Mouse (Mus musculus): ENCODE measurements around the gene Hoxa10. TPM values are rescaled to one million over a fixed set of nuclear protein-coding genes. Genes with fewer than 3 reads are reported as not detected.

The Hoxa10 gene
- polyA plus RNA-seq, 1 experiment from 2014 or later: 0.05 TPM

- Histone ChIP-seq H3K4me2 (ENCODE audit: low read depth, low read length) (0 out of 2 replicates have a peak overlapping the region, but pooled peaks have one; percentile 15), H3K4me1 (ENCODE audit: control insufficient read depth, low read depth, low read length) (no peaks in the 10 kb centered on the region; the same call in none of the 2 replicates), H3K27me3 (ENCODE audit: control insufficient read depth, insufficient read depth, low read depth, low read length) (peaks cover 97% of the 10 kb centered on the region), H3K9me3 (replicated peaks; ENCODE audit: control insufficient read depth, low read length) (no peaks in the 10 kb centered on the region), H3K4me3 (ENCODE audit: low read depth, low read length) (0 out of 2 replicates have a peak overlapping the region, but pooled peaks have one; percentile 19), H3K27ac (ENCODE audit: low read length) (no peak overlapping the region), H3K36me3 (ENCODE audit: control insufficient read depth, insufficient read depth) (no peaks in the 10 kb centered on the region), H3K9ac (ENCODE audit: low read depth, low read length) (no peak overlapping the region)
- ATAC-seq (ENCODE audit: low read depth): no peak
- WGBS (ENCODE audit: insufficient replicate concordance): 3% methylated on average over 37 of the region's 37 CpGs
Measured at GRCm38 (mm10) chr6:52211170-52211935, 29.3 kb downstream of the Hoxa10 start.

DNA sequence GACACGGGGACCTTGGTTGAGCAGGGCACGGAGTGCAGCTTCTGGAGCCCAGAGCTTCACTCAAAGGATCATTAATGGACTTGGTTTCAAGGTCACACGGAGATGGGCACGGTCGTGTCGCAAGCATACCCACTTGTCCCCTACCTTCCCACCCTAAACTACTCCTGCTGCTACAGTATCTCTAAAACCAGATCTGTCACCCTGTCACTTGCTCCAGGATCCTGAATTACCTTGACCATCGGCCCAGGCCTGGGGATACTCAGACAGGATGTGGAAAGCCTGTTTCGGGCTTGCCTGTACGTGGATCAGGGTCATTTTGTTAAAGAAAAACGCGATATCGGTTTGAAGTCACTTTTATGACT, 31.0 kb downstream of the Hoxa10 start:
- no peaks in the 10 kb centered on the region for H3K36me3 ChIP-seq (ENCODE audit: control insufficient read depth, insufficient read depth)
- no peak overlapping the region for H3K4me2 ChIP-seq (ENCODE audit: low read depth, low read length)
- ATAC-seq (ENCODE audit: low read depth): no peak
- no peaks in the 10 kb centered on the region for H3K9me3 ChIP-seq (replicated peaks; ENCODE audit: control insufficient read depth, low read length)
- no peak overlapping the region for H3K9ac ChIP-seq (ENCODE audit: low read depth, low read length)
- WGBS (ENCODE audit: insufficient replicate concordance): 24% methylated on average over 12 of the region's 12 CpGs
- H3K27me3 ChIP-seq (ENCODE audit: control insufficient read depth, insufficient read depth, low read depth, low read length): peaks cover 97% of the 10 kb centered on the region
- no peak overlapping the region for H3K27ac ChIP-seq (ENCODE audit: low read length)
- no peak overlapping the region for H3K4me3 ChIP-seq (ENCODE audit: low read depth, low read length)
- H3K4me1 ChIP-seq (ENCODE audit: control insufficient read depth, low read depth, low read length): no peaks in the 10 kb centered on the region; the same call in none of the 2 replicates

DNA sequence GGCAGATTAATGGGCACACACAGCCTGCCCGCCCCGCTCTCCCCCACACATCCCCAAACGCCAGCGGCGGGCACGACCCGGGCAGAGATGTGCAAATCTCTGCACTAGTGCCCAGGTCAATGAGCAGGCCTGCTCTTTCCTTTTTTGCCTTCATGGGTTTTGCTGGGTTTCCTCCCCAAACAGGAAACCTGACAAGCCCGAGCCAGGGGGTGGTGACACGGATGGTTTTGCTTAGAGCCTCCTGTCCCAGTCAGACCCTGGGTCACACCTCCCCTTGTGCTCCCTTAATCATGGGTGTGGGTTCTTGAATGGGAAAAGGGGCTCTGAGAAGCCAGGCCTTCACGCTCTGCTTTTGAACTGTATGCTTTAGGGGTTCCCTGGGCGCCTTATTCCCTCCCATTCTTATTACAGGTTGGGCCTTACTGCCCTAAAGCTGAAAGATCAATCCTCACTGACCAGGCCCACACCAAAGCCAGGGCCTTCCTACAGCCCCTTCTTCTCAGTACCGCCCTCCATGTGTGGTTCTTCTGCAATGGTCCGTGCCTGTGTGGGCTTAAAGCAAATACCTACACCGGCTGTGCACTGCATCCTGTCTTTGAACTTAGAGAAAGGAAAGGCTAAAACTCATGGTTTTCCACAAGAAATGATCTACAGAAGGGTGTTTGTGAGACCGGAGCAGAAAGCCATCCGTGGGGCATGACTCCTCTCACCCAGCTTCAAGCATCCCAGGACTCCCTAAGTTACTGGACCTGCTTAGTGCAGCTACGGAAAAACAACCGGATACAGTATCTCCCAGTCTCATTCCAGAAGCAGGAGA, 31.6 kb downstream of the Hoxa10 start:
- ATAC-seq (ENCODE audit: low read depth): no peak
- peaks cover 97% of the 10 kb centered on the region for H3K27me3 ChIP-seq (ENCODE audit: control insufficient read depth, insufficient read depth, low read depth, low read length)
- H3K4me3 ChIP-seq (ENCODE audit: low read depth, low read length): peak overlapping the region; percentile 12; the same call in 1 of the 2 replicates
- no peaks in the 10 kb centered on the region; the same call in none of the 2 replicates for H3K4me1 ChIP-seq (ENCODE audit: control insufficient read depth, low read depth, low read length)
- 14% methylated on average over 16 of the region's 18 CpGs for WGBS (ENCODE audit: insufficient replicate concordance)
- no peak overlapping the region for H3K27ac ChIP-seq (ENCODE audit: low read length)
- H3K4me2 ChIP-seq (ENCODE audit: low read depth, low read length): peak overlapping the region; percentile 27
- H3K9ac ChIP-seq (ENCODE audit: low read depth, low read length): no peak overlapping the region
- no peaks in the 10 kb centered on the region for H3K36me3 ChIP-seq (ENCODE audit: control insufficient read depth, insufficient read depth)
- H3K9me3 ChIP-seq (replicated peaks; ENCODE audit: control insufficient read depth, low read length): no peaks in the 10 kb centered on the region

- peak within 1 kb of the TSS; percentile 27 for H3K4me2 ChIP-seq (ENCODE audit: low read depth, low read length)
- WGBS (ENCODE audit: insufficient replicate concordance): 5% methylated on average over 47 of the region's 47 CpGs
- no peaks in the 10 kb centered on the region; the same call in none of the 2 replicates for H3K4me1 ChIP-seq (ENCODE audit: control insufficient read depth, low read depth, low read length)
- peak within 1 kb of the TSS; percentile 12; the same call in 1 of the 2 replicates for H3K4me3 ChIP-seq (ENCODE audit: low read depth, low read length)
- H3K36me3 ChIP-seq (ENCODE audit: control insufficient read depth, insufficient read depth): no peaks in the 10 kb centered on the region
- peaks cover 98% of the 10 kb centered on the region for H3K27me3 ChIP-seq (ENCODE audit: control insufficient read depth, insufficient read depth, low read depth, low read length)
- no peak for ATAC-seq (ENCODE audit: low read depth)
- no peaks in the 10 kb centered on the region for H3K9me3 ChIP-seq (replicated peaks; ENCODE audit: control insufficient read depth, low read length)
- no peak within 1 kb of the TSS for H3K9ac ChIP-seq (ENCODE audit: low read depth, low read length)
- no peak within 1 kb of the TSS for H3K27ac ChIP-seq (ENCODE audit: low read length)
Measured at GRCm38 (mm10) chr6:52208072-52208867, 32.4 kb downstream of the Hoxa10 start, which contains the start of gene Hoxa6. Hoxa6 (minus strand) TSS chr6:52208722.

GRCm38 (mm10) chr6:52207684-52207976, 33.0 kb downstream of the Hoxa10 start:
- Histone ChIP-seq H3K9me3 (replicated peaks; ENCODE audit: control insufficient read depth, low read length) (no peaks in the 10 kb centered on the region), H3K4me2 (ENCODE audit: low read depth, low read length) (no peak overlapping the region), H3K27me3 (ENCODE audit: control insufficient read depth, insufficient read depth, low read depth, low read length) (peaks cover 98% of the 10 kb centered on the region), H3K9ac (ENCODE audit: low read depth, low read length) (no peak overlapping the region), H3K4me3 (ENCODE audit: low read depth, low read length) (no peak overlapping the region), H3K4me1 (ENCODE audit: control insufficient read depth, low read depth, low read length) (no peaks in the 10 kb centered on the region; the same call in 1 of the 2 replicates), H3K27ac (ENCODE audit: low read length) (no peak overlapping the region), H3K36me3 (ENCODE audit: control insufficient read depth, insufficient read depth) (no peaks in the 10 kb centered on the region)
- no peak for ATAC-seq (ENCODE audit: low read depth)

GRCm38 (mm10) chr6:52206882-52207683, 33.6 kb downstream of the Hoxa10 start:
- no peaks in the 10 kb centered on the region for H3K36me3 ChIP-seq (ENCODE audit: control insufficient read depth, insufficient read depth)
- 30% methylated on average over 4 of the region's 4 CpGs for WGBS (ENCODE audit: insufficient replicate concordance)
- ATAC-seq (ENCODE audit: low read depth): no peak
- H3K4me1 ChIP-seq (ENCODE audit: control insufficient read depth, low read depth, low read length): no peaks in the 10 kb centered on the region; the same call in 1 of the 2 replicates
- H3K27ac ChIP-seq (ENCODE audit: low read length): no peak overlapping the region
- H3K9ac ChIP-seq (ENCODE audit: low read depth, low read length): no peak overlapping the region
- no peaks in the 10 kb centered on the region for H3K9me3 ChIP-seq (replicated peaks; ENCODE audit: control insufficient read depth, low read length)
- no peak overlapping the region for H3K4me2 ChIP-seq (ENCODE audit: low read depth, low read length)
- no peak overlapping the region for H3K4me3 ChIP-seq (ENCODE audit: low read depth, low read length)
- peaks cover 97% of the 10 kb centered on the region for H3K27me3 ChIP-seq (ENCODE audit: control insufficient read depth, insufficient read depth, low read depth, low read length)

DNA sequence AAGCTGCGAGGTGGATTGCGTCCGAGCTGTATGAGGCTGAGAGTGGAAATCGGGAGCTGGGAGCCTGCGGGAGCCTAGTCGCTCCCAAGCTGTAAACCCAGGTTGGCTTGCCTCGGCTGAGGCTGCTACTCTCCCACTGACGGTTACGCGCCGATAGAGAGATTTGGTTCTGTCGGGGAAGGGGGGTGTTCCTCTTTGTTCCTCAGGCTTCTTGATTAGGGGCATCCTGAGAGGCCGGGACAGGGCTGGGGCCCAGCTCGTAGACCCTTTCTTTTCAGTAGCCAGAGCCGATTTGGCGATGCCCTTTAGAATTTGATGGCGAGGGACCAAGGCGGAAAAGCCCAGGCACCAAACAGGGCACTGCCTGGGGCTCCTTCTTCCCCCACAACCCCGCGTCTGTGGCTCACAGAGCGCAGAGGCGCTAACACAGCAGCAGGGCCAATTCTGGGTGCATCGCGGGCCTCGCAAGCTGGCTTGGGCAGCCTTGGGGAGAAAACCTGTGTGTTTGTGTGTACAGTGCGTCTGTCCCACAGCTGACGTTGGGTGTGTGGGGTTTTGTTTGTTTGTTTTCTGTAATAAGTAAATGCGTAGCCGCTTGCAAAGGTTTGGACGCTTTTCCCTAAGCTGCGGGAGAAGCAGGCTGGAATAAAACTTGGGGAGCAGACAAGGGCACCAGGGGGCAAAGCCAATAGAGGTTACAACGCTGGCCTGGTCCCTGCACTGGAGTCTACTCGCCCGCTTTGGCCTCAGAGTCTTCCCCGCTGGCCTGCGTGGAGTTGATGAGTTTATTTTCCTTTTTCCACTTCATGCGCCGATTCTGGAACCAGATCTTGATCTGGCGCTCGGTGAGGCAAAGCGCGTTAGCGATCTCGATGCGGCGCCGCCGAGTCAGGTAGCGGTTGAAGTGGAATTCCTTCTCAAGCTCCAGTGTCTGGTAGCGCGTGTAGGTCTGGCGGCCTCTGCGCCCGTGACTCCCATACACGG, 34.7 kb downstream of the Hoxa10 start:
- H3K27me3 ChIP-seq (ENCODE audit: control insufficient read depth, insufficient read depth, low read depth, low read length): peaks cover 96% of the 10 kb centered on the region
- H3K9me3 ChIP-seq (replicated peaks; ENCODE audit: control insufficient read depth, low read length): no peaks in the 10 kb centered on the region
- no peak overlapping the region for H3K27ac ChIP-seq (ENCODE audit: low read length)
- H3K36me3 ChIP-seq (ENCODE audit: control insufficient read depth, insufficient read depth): no peaks in the 10 kb centered on the region
- H3K9ac ChIP-seq (ENCODE audit: low read depth, low read length): no peak overlapping the region
- H3K4me2 ChIP-seq (ENCODE audit: low read depth, low read length): no peak overlapping the region
- no peak overlapping the region for H3K4me3 ChIP-seq (ENCODE audit: low read depth, low read length)
- no peaks in the 10 kb centered on the region for H3K4me1 ChIP-seq (ENCODE audit: control insufficient read depth, low read depth, low read length)
- ATAC-seq (ENCODE audit: low read depth): no peak
- WGBS (ENCODE audit: insufficient replicate concordance): 33% methylated on average over 54 of the region's 55 CpGs

All from liver, embryonic 16.5 days (tissue).